Mouse (Mus musculus) forebrain, embryonic 11.5 days (tissue): ENCODE measurements around the gene Hoxc13. TPM values are rescaled to one million over a fixed set of nuclear protein-coding genes. Genes with fewer than 3 reads are reported as not detected.

Source experiments
- ATAC-seq: fragments of 200-750 bp; cut with Nextera tagmentation; replicated peaks from 2 replicates; pipeline ENCODE4 v1.8.0; 2017; ENCODE audit warnings: moderate TSS enrichment; ENCODE audit not compliant: low FRiP score
- DNase-seq: peaks from one replicate; pipeline ENCODE4 v3.0.0-alpha.2; 2017; ENCODE audit warnings: low spot score
- H3K27ac ChIP-seq: fragments of 300-500 bp; sonication (generic); 2 replicates; pipeline ENCODE4 v1.5.1; 2014; ENCODE audit warnings: low read depth, low read length
- H3K27me3 ChIP-seq: fragments of 300-500 bp; sonication (generic); 2 replicates; pipeline ENCODE4 v1.6.1; 2014; ENCODE audit warnings: mild to moderate bottlenecking, low read length, mixed read lengths; ENCODE audit not compliant: control insufficient read depth, insufficient read depth
- H3K36me3 ChIP-seq: fragments of 300-500 bp; sonication (generic); 2 replicates; pipeline ENCODE4 v1.6.1; 2014; ENCODE audit warnings: mild to moderate bottlenecking, low read length, moderate library complexity, mixed read lengths; ENCODE audit not compliant: control insufficient read depth, insufficient read depth
- H3K4me1 ChIP-seq: fragments of 300-500 bp; sonication (generic); replicated peaks from 2 replicates; pipeline ENCODE4 v1.6.1; 2014; ENCODE audit warnings: low read length, mixed read lengths; ENCODE audit not compliant: control insufficient read depth, insufficient read depth
- H3K4me2 ChIP-seq: fragments of 300-500 bp; sonication (generic); 2 replicates; pipeline ENCODE4 v1.6.1; 2014; ENCODE audit warnings: low read depth, mild to moderate bottlenecking, low read length, moderate library complexity, mixed read lengths; ENCODE audit not compliant: severe bottlenecking
- H3K4me3 ChIP-seq: fragments of 300-500 bp; sonication (generic); 2 replicates; pipeline ENCODE4 v1.5.1; 2014; ENCODE audit warnings: low read depth, low read length
- H3K9ac ChIP-seq: fragments of 300-500 bp; sonication (generic); 2 replicates; pipeline ENCODE4 v1.6.1; 2014; ENCODE audit warnings: low read length
- H3K9me3 ChIP-seq: fragments of 300-500 bp; sonication (generic); 2 replicates; pipeline ENCODE4 v1.6.1; 2016; ENCODE audit warnings: low read length, mixed read lengths; ENCODE audit not compliant: control insufficient read depth
- WGBS: fragments of 180-500 bp; shearing (Covaris S2); extraction: QIAGEN DNeasy Blood & Tissue Kit; methylation state at CpG from one replicate; pipeline ENCODE4 v1.1.7; 2014; 5-methylcytosine and 5-hydroxymethylcytosine counted together
- polyA plus RNA-seq: library from polyadenylated mRNA; unstranded; fragments of >200 nt; fragmentation: Nextera tagmentation; extraction: Ambion mirVana; gene quantifications from 2 replicates; pipeline ENCODE4 v1.2.1, GENCODE M21; 2014

The Hoxc13 gene
- polyA plus RNA-seq, 1 experiment from 2014 or later, result not detected

DNA sequence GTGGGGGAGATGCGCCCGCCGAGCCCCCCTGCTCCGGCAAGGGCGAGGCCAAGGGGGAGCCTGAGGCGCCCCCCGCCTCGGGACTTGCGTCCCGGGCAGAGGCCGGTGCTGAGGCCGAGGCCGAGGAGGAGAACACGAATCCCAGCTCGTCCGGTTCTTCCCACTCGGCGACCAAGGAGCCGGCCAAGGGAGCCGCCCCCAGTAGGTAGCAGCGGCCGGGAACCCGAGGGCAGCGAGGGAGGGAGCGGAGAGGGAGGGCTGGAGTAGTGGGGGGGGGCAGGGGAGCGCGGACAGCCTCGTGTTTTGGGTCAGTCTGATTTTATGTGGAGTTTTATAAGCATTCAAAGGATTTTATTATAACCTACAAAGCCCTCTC is 34.1 kb downstream of the Hoxc13 start:
- Histone ChIP-seq H3K9ac (no peak overlapping the region), H3K4me2 (no peak overlapping the region), H3K36me3 (no peaks in the 10 kb centered on the region), H3K27me3 (peaks cover 98% of the 10 kb centered on the region), H3K4me3 (no peak overlapping the region), H3K9me3 (no peaks in the 10 kb centered on the region), H3K27ac (no peak overlapping the region), H3K4me1 (no peaks in the 10 kb centered on the region)
- ATAC-seq, result no peak
- WGBS, result under 1% methylated on average over 28 of the region's 28 CpGs
- DNase-seq, result no peak

DNA sequence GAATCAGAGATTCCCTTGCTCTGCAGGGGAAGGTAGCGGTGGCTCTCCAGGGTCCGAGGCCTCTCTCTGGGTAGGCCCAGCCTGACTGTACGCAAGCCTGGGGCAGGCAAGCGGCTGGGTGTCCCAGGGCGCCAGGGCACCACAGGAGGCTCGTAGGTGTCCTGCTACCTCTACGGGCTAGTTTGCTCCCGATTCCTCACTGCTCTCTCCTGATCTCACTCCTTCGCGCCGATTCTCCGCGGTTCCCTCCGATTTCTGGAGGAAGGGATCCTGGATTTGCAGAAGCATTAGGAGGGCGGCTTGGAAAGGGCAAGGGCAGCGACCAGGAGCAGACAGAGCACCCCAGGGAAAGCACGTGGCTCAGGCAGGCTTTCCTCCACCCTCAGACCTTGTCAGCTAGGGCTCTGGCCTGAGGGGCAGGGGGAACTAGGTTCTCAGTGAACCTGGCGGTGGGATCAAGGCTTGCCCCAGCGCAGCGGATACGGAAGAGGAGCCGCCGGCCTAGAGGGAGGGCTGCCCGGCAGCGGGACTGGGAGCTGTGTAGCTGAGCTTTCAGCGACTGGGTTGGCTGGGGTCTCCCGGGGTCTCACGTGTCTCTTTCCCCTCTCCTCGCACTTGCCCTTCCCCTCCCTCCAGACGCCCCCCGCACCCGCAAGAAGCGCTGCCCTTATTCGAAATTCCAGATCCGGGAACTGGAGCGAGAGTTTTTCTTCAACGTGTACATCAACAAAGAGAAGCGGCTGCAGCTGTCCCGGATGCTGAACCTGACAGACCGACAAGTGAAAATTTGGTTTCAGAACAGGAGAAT is 35.1 kb downstream of the Hoxc13 start:
- under 1% methylated on average over 39 of the region's 40 CpGs for WGBS
- ATAC-seq, result no peak
- no peaks in the 10 kb centered on the region for H3K9me3 ChIP-seq
- peaks cover 98% of the 10 kb centered on the region for H3K27me3 ChIP-seq
- H3K27ac ChIP-seq, result no peak overlapping the region
- H3K4me2 ChIP-seq, result no peak overlapping the region
- H3K4me1 ChIP-seq, result no peaks in the 10 kb centered on the region
- no peak overlapping the region for H3K4me3 ChIP-seq
- H3K36me3 ChIP-seq, result no peaks in the 10 kb centered on the region
- DNase-seq, result no peak
- H3K9ac ChIP-seq, result no peak overlapping the region

DNA sequence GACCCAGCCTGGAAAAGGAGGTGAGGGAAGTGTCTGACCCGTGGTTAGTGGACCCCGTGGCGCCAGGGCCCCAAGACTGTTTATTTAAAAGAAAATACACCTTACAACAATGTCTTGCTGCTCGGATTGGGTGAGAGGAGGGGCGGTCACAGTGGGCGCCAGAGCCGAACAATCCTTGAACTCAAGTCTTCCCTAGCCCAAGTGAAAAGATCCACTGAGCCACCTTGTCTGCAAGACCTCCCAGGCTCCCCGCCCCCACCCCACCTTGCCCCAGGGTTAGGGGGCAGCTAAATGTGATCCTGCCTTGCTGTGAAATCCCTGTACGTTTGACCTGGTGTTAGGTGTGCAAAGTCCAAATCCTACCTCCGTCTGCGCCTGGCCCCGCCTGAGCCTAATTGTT is 36.0 kb downstream of the Hoxc13 start:
- Histone ChIP-seq H3K27ac (no peak overlapping the region), H3K9me3 (no peaks in the 10 kb centered on the region), H3K9ac (no peak overlapping the region), H3K36me3 (no peaks in the 10 kb centered on the region), H3K4me2 (no peak overlapping the region), H3K27me3 (peaks cover 98% of the 10 kb centered on the region), H3K4me3 (no peak overlapping the region), H3K4me1 (no peaks in the 10 kb centered on the region)
- WGBS, result 2% methylated on average over 12 of the region's 12 CpGs
- ATAC-seq (no peak), DNase-seq (no peak)

DNA sequence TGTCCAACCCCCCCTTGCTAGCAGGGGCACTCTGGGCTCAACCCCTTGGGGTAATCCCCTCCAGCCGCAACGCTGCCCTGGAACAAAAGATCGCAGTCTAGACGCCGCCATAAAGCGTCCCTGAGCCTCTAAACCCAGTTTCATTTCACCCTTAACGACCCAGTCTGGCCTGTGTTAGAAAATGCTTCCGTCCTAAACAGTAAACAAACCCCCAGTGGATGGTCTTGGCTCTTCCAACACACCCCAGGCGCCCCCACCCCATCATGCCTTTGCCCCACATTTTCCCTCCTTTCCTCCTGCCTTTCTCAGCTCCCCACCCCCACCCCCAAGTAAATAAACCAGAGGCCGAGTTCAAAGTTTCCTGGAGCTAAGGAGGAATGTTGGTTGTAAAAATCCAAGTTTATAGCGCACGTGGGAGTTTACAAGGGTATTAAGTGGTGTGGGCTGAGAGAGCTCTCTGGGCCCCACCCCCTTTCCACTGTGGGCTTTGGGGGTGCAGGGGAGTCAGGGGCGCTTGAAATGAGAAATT is 38.8 kb downstream of the Hoxc13 start:
- WGBS, result 1% methylated on average over 13 of the region's 13 CpGs
- no peak for ATAC-seq

DNA sequence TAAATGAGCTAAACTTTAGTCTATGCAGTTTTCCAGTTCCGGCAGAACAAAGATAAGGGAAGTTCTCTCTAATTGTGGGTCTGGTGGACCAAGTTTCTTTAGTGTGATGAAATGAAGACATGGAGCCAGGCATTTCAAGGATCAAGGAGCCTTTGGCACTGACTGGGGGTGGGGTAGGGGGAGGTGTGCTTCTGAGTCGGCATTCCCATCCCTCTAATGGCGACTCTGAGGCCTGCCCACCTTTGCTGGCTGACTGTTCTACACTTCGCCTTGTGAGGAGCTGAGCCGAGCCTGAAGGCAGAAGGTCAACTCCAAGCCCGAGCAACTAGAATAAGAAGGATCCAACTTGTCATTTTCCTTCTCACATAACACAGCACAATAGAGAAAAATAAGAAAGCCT is 40.8 kb downstream of the Hoxc13 start:
- no peak overlapping the region for H3K27ac ChIP-seq
- no peak overlapping the region for H3K4me3 ChIP-seq
- no peaks in the 10 kb centered on the region for H3K9me3 ChIP-seq
- H3K4me2 ChIP-seq, result no peak overlapping the region
- H3K27me3 ChIP-seq, result peaks cover 95% of the 10 kb centered on the region
- no peaks in the 10 kb centered on the region for H3K4me1 ChIP-seq
- DNase-seq (no peak), ATAC-seq (no peak)
- H3K36me3 ChIP-seq, result no peaks in the 10 kb centered on the region
- 3% methylated on average over 6 of the region's 6 CpGs for WGBS
- no peak overlapping the region for H3K9ac ChIP-seq

More for the DNA sequence above, 38.8 kb downstream of the Hoxc13 start:
- Histone ChIP-seq H3K27me3 (peaks cover 95% of the 10 kb centered on the region), H3K27ac (no peak overlapping the region), H3K4me2 (no peak overlapping the region), H3K4me1 (no peaks in the 10 kb centered on the region), H3K9me3 (no peaks in the 10 kb centered on the region), H3K9ac (no peak overlapping the region), H3K4me3 (no peak overlapping the region), H3K36me3 (no peaks in the 10 kb centered on the region)
- DNase-seq, result no peak

DNA sequence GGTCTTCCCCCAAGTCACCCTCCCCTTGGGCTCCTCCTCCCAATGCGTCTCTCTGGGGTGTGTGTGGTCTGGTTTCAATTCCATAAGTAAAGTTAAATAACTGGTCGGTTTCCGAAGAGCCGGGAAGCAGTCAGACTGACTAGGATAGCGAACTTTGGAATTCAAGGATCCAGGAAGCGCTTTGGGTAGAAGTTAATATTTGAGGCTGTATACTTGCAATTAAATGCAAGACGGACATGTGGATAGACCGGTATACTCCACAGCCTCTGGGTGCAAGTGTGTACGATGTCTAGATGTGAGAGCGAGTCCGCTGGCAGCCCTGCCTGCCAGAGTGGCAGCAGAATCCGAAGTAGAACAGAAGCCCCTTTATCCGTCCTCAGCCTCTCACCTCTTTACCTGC is 41.6 kb downstream of the Hoxc13 start:
- Histone ChIP-seq H3K9ac (no peak overlapping the region), H3K4me2 (no peak overlapping the region), H3K27ac (no peak overlapping the region), H3K27me3 (peaks cover 95% of the 10 kb centered on the region), H3K36me3 (no peaks in the 10 kb centered on the region), H3K4me3 (no peak overlapping the region), H3K9me3 (no peaks in the 10 kb centered on the region), H3K4me1 (no peaks in the 10 kb centered on the region)
- WGBS, result 2% methylated on average over 13 of the region's 13 CpGs
- ATAC-seq (no peak), DNase-seq (no peak)

DNA sequence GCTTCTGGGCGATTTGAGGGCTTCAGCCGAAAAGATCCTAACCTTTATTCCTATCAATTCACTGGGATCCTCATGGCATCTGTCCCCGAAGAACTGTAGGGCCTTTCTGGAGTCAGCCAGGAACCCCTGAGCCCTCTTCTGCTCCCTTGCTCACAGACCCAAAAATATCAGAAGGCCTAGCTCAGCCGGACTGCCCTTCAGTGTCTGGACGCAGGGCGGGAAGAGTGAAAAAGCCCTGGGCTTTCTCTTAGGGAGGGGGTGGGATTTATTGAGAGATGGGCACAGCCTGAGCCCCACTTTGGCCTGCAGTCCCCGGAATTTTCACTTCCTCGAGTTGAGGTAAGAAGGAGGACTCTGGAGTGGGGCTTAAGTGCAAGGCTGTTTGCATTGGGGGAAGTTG is 42.4 kb downstream of the Hoxc13 start:
- H3K27ac ChIP-seq, result no peak overlapping the region
- no peak overlapping the region for H3K4me3 ChIP-seq
- ATAC-seq (no peak), DNase-seq (no peak)
- no peak overlapping the region for H3K9ac ChIP-seq
- no peaks in the 10 kb centered on the region for H3K36me3 ChIP-seq
- 2% methylated on average over 8 of the region's 8 CpGs for WGBS
- no peaks in the 10 kb centered on the region for H3K9me3 ChIP-seq
- H3K4me1 ChIP-seq, result no peaks in the 10 kb centered on the region
- H3K27me3 ChIP-seq, result peaks cover 94% of the 10 kb centered on the region
- no peak overlapping the region for H3K4me2 ChIP-seq

DNA sequence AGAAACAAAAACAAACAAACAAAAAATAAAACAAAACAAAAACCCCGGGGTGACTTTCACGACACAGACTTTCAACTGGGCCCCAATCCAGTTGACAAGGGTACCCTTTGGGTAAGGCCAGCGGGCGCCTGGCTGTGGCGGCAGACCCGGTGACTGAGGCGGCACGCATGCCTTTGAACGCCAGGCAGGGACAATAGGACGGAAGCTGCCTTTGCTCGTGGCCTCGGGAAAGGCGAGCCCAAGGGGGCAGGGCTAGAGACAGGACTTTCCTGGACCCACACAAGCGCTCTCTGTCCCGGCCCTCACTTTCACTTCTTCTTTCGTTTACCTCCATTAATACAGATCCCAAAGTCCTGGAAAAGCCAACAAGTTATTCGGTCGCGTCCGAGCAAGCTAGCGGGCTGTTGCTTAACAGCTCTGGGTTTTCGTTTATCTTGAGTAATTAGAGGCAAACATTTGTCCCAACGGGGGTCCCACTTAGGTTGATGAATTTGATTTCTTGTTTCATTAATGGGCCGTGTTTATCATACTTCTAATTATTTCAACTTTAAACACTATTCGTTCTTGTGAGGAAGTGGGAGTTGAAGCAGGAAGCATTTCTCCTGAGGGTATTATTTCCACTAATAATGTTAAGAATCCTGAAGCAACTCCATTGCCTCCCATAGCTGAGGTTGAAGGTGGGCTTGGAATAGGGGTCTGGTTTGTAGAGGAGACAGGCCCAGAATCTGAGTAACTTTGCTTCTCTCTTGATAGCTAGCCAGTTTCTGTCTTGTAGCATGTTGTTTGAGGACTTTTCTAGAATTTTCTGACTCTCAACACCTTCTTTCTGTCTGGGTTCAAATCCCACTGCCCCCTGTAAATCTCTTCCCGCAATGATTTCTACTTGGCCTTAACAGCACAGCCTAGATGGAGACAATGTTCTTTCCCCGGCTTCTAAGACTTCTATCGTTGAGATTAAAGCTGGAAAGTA is 43.1 kb downstream of the Hoxc13 start:
- no peak for DNase-seq
- no peak overlapping the region for H3K4me2 ChIP-seq
- H3K27ac ChIP-seq, result no peak overlapping the region
- WGBS, result 2% methylated on average over 28 of the region's 28 CpGs
- H3K4me3 ChIP-seq, result no peak overlapping the region
- H3K9me3 ChIP-seq, result no peaks in the 10 kb centered on the region
- no peak overlapping the region for H3K9ac ChIP-seq
- peaks cover 94% of the 10 kb centered on the region for H3K27me3 ChIP-seq
- no peak for ATAC-seq
- no peaks in the 10 kb centered on the region for H3K36me3 ChIP-seq
- H3K4me1 ChIP-seq, result no peaks in the 10 kb centered on the region
